Mouse (Mus musculus) olfactory bulb, adult 2 months (tissue): ENCODE data around the gene Gpm6a.

Experiments used
- CTCF ChIP-seq: fragments of 200-500 bp; IDR thresholded peaks from 2 replicates; pipeline ENCODE4 v1.5.1; 2012; ENCODE audit warnings: low read depth, mild to moderate bottlenecking, low read length, moderate library complexity; ENCODE audit not compliant: insufficient read depth
- POLR2A ChIP-seq: fragments of 200-500 bp; IDR thresholded peaks from 2 replicates; pipeline ENCODE4 v1.6.1; 2012; ENCODE audit warnings: mild to moderate bottlenecking, low read depth, low read length, moderate library complexity; ENCODE audit not compliant: insufficient read depth

DNA sequence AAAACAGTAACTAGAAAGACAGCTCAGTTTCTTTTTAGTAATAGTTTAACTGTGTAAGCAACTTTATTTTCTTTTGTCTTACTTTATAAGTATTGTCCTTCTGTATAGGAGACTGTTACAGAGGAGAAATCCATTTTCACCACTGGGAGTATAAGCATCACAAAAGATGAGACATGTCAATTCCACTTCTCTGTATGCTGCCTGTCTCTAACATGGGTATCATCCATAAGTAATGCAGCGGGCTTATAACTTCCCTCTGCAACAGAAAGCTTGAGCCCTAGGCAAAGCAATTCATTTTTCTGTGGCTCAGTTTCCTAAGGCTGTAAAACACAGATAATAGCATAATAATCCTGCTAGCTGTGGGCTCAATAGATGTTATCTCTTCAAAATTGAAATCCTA lies 62.4 kb downstream of the Gpm6a start:
- TF ChIP-seq CTCF = no peak
- TF ChIP-seq POLR2A = no peak
